Mouse (Mus musculus) G1E (cell line): Measurements from ENCODE around the gene Armh4. TPM values are rescaled to one million over a fixed set of nuclear protein-coding genes. Genes with fewer than 3 reads are reported as not detected.

ENCODE experiments used
- ATAC-seq: 2 replicates; pipeline ENCODE4 v1.8.0; 2016; ENCODE audit warnings: mild to moderate bottlenecking; ENCODE audit not compliant: insufficient number of reproducible peaks, poor library complexity, low FRiP score, severe bottlenecking; ENCODE audit errors: extremely low read depth
- DNase-seq: peaks from one replicate; pipeline ENCODE4 v3.0.0; 2012; ENCODE audit warnings: low spot score
- H3K27me3 ChIP-seq: 2 replicates; pipeline ENCODE4 v1.6.1; 2012; ENCODE audit warnings: mild to moderate bottlenecking, low read length, inconsistent platforms; ENCODE audit not compliant: insufficient read depth
- H3K36me3 ChIP-seq: replicated peaks from 2 replicates; pipeline ENCODE3; 2012; ENCODE audit warnings: mild to moderate bottlenecking, inconsistent platforms
- H3K4me1 ChIP-seq: 2 replicates; pipeline ENCODE4 v1.6.1; 2012; ENCODE audit warnings: low read depth, low read length, inconsistent platforms, mixed read lengths; ENCODE audit not compliant: insufficient read depth
- H3K4me3 ChIP-seq: 2 replicates; pipeline ENCODE4 v1.5.1; 2012; ENCODE audit warnings: low read depth, mild to moderate bottlenecking, inconsistent platforms, low read length, moderate library complexity, mixed read lengths
- H3K9me3 ChIP-seq: replicated peaks from 2 replicates; pipeline ENCODE4 v1.6.1; 2012; ENCODE audit warnings: inconsistent platforms
- CTCF ChIP-seq: IDR thresholded peaks from 2 replicates; pipeline ENCODE4 v1.5.1; 2012; ENCODE audit warnings: low read depth, low read length, inconsistent platforms, mixed read lengths
- GATA1 ChIP-seq: IDR thresholded peaks from 2 replicates; pipeline ENCODE4 v1.6.1; 2012; ENCODE audit warnings: borderline replicate concordance, low read length, inconsistent platforms, mixed read lengths
- GATA2 ChIP-seq: IDR thresholded peaks from 2 replicates; pipeline ENCODE4 v1.6.1; 2012; ENCODE audit warnings: low read depth, low read length, inconsistent platforms, borderline replicate concordance
- POLR2AphosphoS5 ChIP-seq: IDR thresholded peaks from 2 replicates; pipeline ENCODE4 v1.6.1; 2012; ENCODE audit warnings: low read depth, low read length, inconsistent platforms; ENCODE audit not compliant: insufficient replicate concordance
- TAL1 ChIP-seq: conservative IDR thresholded peaks from 2 replicates; pipeline ENCODE4 v1.6.1; 2012; ENCODE audit warnings: low read depth, low read length, inconsistent platforms, mixed read lengths
- polyA plus RNA-seq: library from polyadenylated mRNA; stranded (reverse); fragments of >175 nt; gene quantifications from 2 replicates; pipeline ENCODE4 v1.2.3, GENCODE M21; 2012
- total RNA-seq, 2 experiments: library from RNA; stranded (forward) in 1 of 2; stranded (reverse) in 1 of 2; fragments of 200-1000 nt in 1 of 2; fragments of >200 nt in 1 of 2; fragmentation: Nextera tagmentation in 1 of 2; gene quantifications; 2 replicates each; pipeline ENCODE4 v1.2.3; 2014 to 2017

The Armh4 gene
- total and polyA plus RNA-seq, 3 experiments = 0.16 TPM; not detected in 2

- no peak for TF ChIP-seq GATA1
- TF ChIP-seq CTCF = no peak
- TF ChIP-seq POLR2AphosphoS5 = no peak
- TF ChIP-seq GATA2 = no peak
- no peak for TF ChIP-seq TAL1
- ATAC-seq (no peak), DNase-seq (no peak)
- Histone ChIP-seq H3K4me1 (no peaks in the 10 kb centered on the region), H3K9me3 (no peaks in the 10 kb centered on the region), H3K27me3 (no peaks in the 10 kb centered on the region), H3K4me3 (no peak overlapping the region), H3K36me3 (no peaks in the 10 kb centered on the region)
These were observed 79.6 kb downstream of the Armh4 start for GRCm38 (mm10) chr14:49703432-49704200.

GRCm38 (mm10) chr14:49679511-49680284, 103.5 kb downstream of the Armh4 start:
- no peak for TF ChIP-seq TAL1
- TF ChIP-seq GATA2 = no peak
- no peak for TF ChIP-seq CTCF
- no peak for TF ChIP-seq POLR2AphosphoS5
- TF ChIP-seq GATA1 = no peak
- DNase-seq (no peak), ATAC-seq (no peak)
- Histone ChIP-seq H3K36me3 (no peaks in the 10 kb centered on the region), H3K9me3 (no peaks in the 10 kb centered on the region), H3K4me3 (no peak overlapping the region), H3K4me1 (no peaks in the 10 kb centered on the region), H3K27me3 (no peaks in the 10 kb centered on the region)

GRCm38 (mm10) chr14:49676580-49676979, 106.6 kb downstream of the Armh4 start:
- ATAC-seq = no peak

GRCm38 (mm10) chr14:49660444-49660843, 122.7 kb downstream of the Armh4 start:
- TF ChIP-seq CTCF = no peak
- no peak for TF ChIP-seq POLR2AphosphoS5
- no peak for TF ChIP-seq GATA1
- TF ChIP-seq TAL1 = no peak
- TF ChIP-seq GATA2 = no peak
- Histone ChIP-seq H3K9me3 (no peaks in the 10 kb centered on the region), H3K27me3 (no peaks in the 10 kb centered on the region), H3K4me1 (no peaks in the 10 kb centered on the region), H3K4me3 (no peak overlapping the region), H3K36me3 (no peaks in the 10 kb centered on the region)
- no peak for DNase-seq
- ATAC-seq = no peak

More at GRCm38 (mm10) chr14:49676580-49676979, 106.6 kb downstream of the Armh4 start:
- H3K4me3 ChIP-seq = no peak overlapping the region
- DNase-seq = no peak
- H3K27me3 ChIP-seq = no peaks in the 10 kb centered on the region
- H3K9me3 ChIP-seq = no peaks in the 10 kb centered on the region
- TF ChIP-seq GATA1 (no peak), POLR2AphosphoS5 (no peak)
- H3K4me1 ChIP-seq = no peaks in the 10 kb centered on the region
- no peaks in the 10 kb centered on the region for H3K36me3 ChIP-seq

- DNase-seq (no peak), ATAC-seq (no peak)
- no peak overlapping the region for H3K4me3 ChIP-seq
- no peaks in the 10 kb centered on the region for H3K9me3 ChIP-seq
- no peaks in the 10 kb centered on the region for H3K27me3 ChIP-seq
- no peaks in the 10 kb centered on the region for H3K36me3 ChIP-seq
- H3K4me1 ChIP-seq = no peaks in the 10 kb centered on the region
- no peak for TF ChIP-seq GATA1
- no peak for TF ChIP-seq POLR2AphosphoS5
- TF ChIP-seq TAL1 = no peak
- TF ChIP-seq CTCF = no peak
- TF ChIP-seq GATA2 = no peak
These were observed 134.0 kb downstream of the Armh4 start for GRCm38 (mm10) chr14:49649191-49649590.

GRCm38 (mm10) chr14:49637422-49637821, 145.8 kb downstream of the Armh4 start:
- no peak for ATAC-seq

More at GRCm38 (mm10) chr14:49637422-49637821, 145.8 kb downstream of the Armh4 start:
- H3K27me3 ChIP-seq = no peaks in the 10 kb centered on the region
- TF ChIP-seq CTCF (no peak), GATA2 (no peak), TAL1 (no peak), GATA1 (no peak), POLR2AphosphoS5 (no peak)
- H3K4me3 ChIP-seq = no peak overlapping the region
- no peaks in the 10 kb centered on the region for H3K4me1 ChIP-seq
- no peaks in the 10 kb centered on the region for H3K36me3 ChIP-seq
- H3K9me3 ChIP-seq = no peaks in the 10 kb centered on the region
- no peak for DNase-seq
